Mouse (Mus musculus): ENCODE results near the gene Gm5798. TPM values are rescaled to one million over a fixed set of nuclear protein-coding genes. Genes with fewer than 3 reads are reported as not detected.
"Not testable (repeated sequence)": the region's sequence is repeated elsewhere in the genome, so short reads cannot be mapped to it uniquely, and the experiment has no call there.

The Gm5798 gene
- polyA plus RNA-seq (2014; fragmentation: Nextera tagmentation; extraction: Ambion mirVana): not detected in 2 replicates

- not testable (repeated sequence) for ATAC-seq (ENCODE audit: low FRiP score); H3K27me3 ChIP-seq (ENCODE audit: control insufficient read depth, insufficient read depth, low read length); H3K9ac ChIP-seq; H3K4me2 ChIP-seq (replicated peaks); H3K4me1 ChIP-seq (replicated peaks; ENCODE audit: control insufficient read depth, insufficient read depth, low read length); H3K9me3 ChIP-seq (ENCODE audit: control insufficient read depth, low read length); DNase-seq (ENCODE audit: low spot score); H3K27ac ChIP-seq; H3K4me3 ChIP-seq (replicated peaks; ENCODE audit: low read length); H3K36me3 ChIP-seq (replicated peaks; ENCODE audit: control insufficient read depth, insufficient read depth)
- WGBS: 60% methylated on average over 2 of the region's 2 CpGs
These were observed at the start of gene Gm5798 for GRCm38 (mm10) chr14:41348309-41348708. Gene Gm5798 (plus strand): TSS chr14:41348609.

GRCm38 (mm10) chr14:41386279-41386678, 37.9 kb downstream of the Gm5798 start, which contains the start of gene Gm7945:
Gene Gm7945 (minus strand): TSS chr14:41386379.
- ATAC-seq (ENCODE audit: low FRiP score); H3K4me3 ChIP-seq (replicated peaks; ENCODE audit: low read length); H3K27ac ChIP-seq; H3K4me2 ChIP-seq (replicated peaks); DNase-seq (ENCODE audit: low spot score); H3K9ac ChIP-seq; H3K36me3 ChIP-seq (replicated peaks; ENCODE audit: control insufficient read depth, insufficient read depth); H3K4me1 ChIP-seq (replicated peaks; ENCODE audit: control insufficient read depth, insufficient read depth, low read length); H3K9me3 ChIP-seq (ENCODE audit: control insufficient read depth, low read length); H3K27me3 ChIP-seq (ENCODE audit: control insufficient read depth, insufficient read depth, low read length): not testable (repeated sequence)
- no CpG with 5 or more reads among the region's 3 CpGs for WGBS

Other genes starting within 250 kb of the Gm5798 start
- gene Mat1a, start 243.6 kb upstream of the Gm5798 start, polyA plus RNA-seq (2014; fragmentation: Nextera tagmentation; extraction: Ambion mirVana): not detected in 2 replicates
- not detected in 2 replicates for gene Sftpa1, start 216.8 kb upstream of the Gm5798 start, polyA plus RNA-seq (2014; fragmentation: Nextera tagmentation; extraction: Ambion mirVana)
- gene Mbl1, start 197.2 kb upstream of the Gm5798 start, polyA plus RNA-seq (2014; fragmentation: Nextera tagmentation; extraction: Ambion mirVana): not detected in 2 replicates
- not detected in 2 replicates for gene Sftpd, start 163.5 kb upstream of the Gm5798 start, polyA plus RNA-seq (2014; fragmentation: Nextera tagmentation; extraction: Ambion mirVana)
- gene Gm2832, start 69.8 kb upstream of the Gm5798 start, polyA plus RNA-seq (2014; fragmentation: Nextera tagmentation; extraction: Ambion mirVana): 0.17 and 0.60 TPM in 2 replicates
- 0.20 TPM in 1 of 2 replicates, not detected in the other for gene Gm7945, start 37.8 kb downstream of the Gm5798 start, polyA plus RNA-seq (2014; fragmentation: Nextera tagmentation; extraction: Ambion mirVana)
- gene Gm6482, start 59.7 kb downstream of the Gm5798 start, polyA plus RNA-seq (2014; fragmentation: Nextera tagmentation; extraction: Ambion mirVana): not detected in 2 replicates
- not detected in 2 replicates for gene Gm7954, start 104.9 kb downstream of the Gm5798 start, polyA plus RNA-seq (2014; fragmentation: Nextera tagmentation; extraction: Ambion mirVana)
- gene Gm3486, start 140.9 kb downstream of the Gm5798 start, polyA plus RNA-seq (2014; fragmentation: Nextera tagmentation; extraction: Ambion mirVana): not detected in 2 replicates
- not detected in 2 replicates for gene Gm7970, start 207.0 kb downstream of the Gm5798 start, polyA plus RNA-seq (2014; fragmentation: Nextera tagmentation; extraction: Ambion mirVana)
- gene 1700049E17Rik2, start 224.6 kb downstream of the Gm5798 start, polyA plus RNA-seq (2014; fragmentation: Nextera tagmentation; extraction: Ambion mirVana): not detected in 2 replicates

Measured in hindbrain, embryonic 14.5 days (tissue).